8 mouse cellular contexts compared by ENCODE assay signal in the genomic region with DNA sequence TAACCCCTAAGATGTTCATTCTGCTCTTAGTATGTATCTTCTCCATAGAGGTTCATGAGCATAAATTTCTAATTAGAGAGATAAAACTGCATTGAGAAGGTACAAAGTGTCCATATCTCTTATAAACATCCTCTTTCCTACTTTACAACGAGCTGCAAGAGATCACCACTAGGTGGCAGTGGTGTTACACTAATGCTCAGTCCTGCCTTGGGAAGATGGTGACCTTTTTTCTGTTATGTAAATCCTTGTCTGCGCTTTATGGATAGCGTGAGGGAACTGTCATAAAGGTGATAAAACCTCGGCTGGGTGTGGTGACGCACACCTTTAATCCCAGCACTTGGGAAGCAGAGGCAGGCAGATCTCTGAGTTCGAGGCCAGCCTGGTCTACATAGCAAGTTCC.
DNase-seq lines count a peak whose midpoint lies in the region; ATAC-seq and TF ChIP-seq lines count a peak whose summit lies in the region.

No protein-coding gene starts in this region.

- no peaks in the 10 kb centered on the region for H3K27me3 ChIP-seq in kidney, postnatal 0 days (ENCODE audit: insufficient read depth, low read length)
- H3K27me3 ChIP-seq in liver, embryonic 11.5 days (replicated peaks; ENCODE audit: control insufficient read depth, insufficient read depth, low read length): no peaks in the 10 kb centered on the region
- H3K27me3 ChIP-seq in neural tube, embryonic 12.5 days (replicated peaks): no peaks in the 10 kb centered on the region
- H3K27me3 ChIP-seq in stomach, postnatal 0 days (ENCODE audit: control insufficient read depth, insufficient read depth, low read length): no peaks in the 10 kb centered on the region

- peak; percentile 97 for TF ChIP-seq CTCF in kidney, postnatal 0 days (IDR thresholded peaks at IDR 0.05; ENCODE audit: low read depth)
- TF ChIP-seq CTCF in stomach, postnatal 0 days (IDR thresholded peaks at IDR 0.05; ENCODE audit: low read depth): peak; percentile 99

- no peak overlapping the region for H3K9ac ChIP-seq in kidney, postnatal 0 days (ENCODE audit: low read depth, low read length)
- no peak overlapping the region for H3K9ac ChIP-seq in liver, embryonic 11.5 days (ENCODE audit: low read depth, low read length)
- H3K9ac ChIP-seq in neural tube, embryonic 12.5 days: no peak overlapping the region
- H3K9ac ChIP-seq in stomach, postnatal 0 days (ENCODE audit: low read length): no peak overlapping the region

- H3K4me2 ChIP-seq in kidney, postnatal 0 days (ENCODE audit: low read length): no peak overlapping the region
- H3K4me2 ChIP-seq in liver, embryonic 11.5 days: no peak overlapping the region
- no peak overlapping the region for H3K4me2 ChIP-seq in neural tube, embryonic 12.5 days (replicated peaks)
- H3K4me2 ChIP-seq in stomach, postnatal 0 days (replicated peaks; ENCODE audit: low read depth): no peak overlapping the region

- 21% methylated on average over 6 of the region's 6 CpGs for WGBS in kidney, postnatal 0 days
- 24% methylated on average over 6 of the region's 6 CpGs for WGBS in liver, embryonic 11.5 days
- WGBS in neural tube, embryonic 12.5 days: 23% methylated on average over 6 of the region's 6 CpGs
- 20% methylated on average over 6 of the region's 6 CpGs for WGBS in stomach, postnatal 0 days

- no peaks in the 10 kb centered on the region for H3K9me3 ChIP-seq in kidney, postnatal 0 days (replicated peaks; ENCODE audit: low read length)
- H3K9me3 ChIP-seq in liver, embryonic 11.5 days (ENCODE audit: control insufficient read depth, low read length): no peaks in the 10 kb centered on the region
- H3K9me3 ChIP-seq in neural tube, embryonic 12.5 days: no peaks in the 10 kb centered on the region
- no peaks in the 10 kb centered on the region for H3K9me3 ChIP-seq in stomach, postnatal 0 days (ENCODE audit: control insufficient read depth, low read length)

- no peaks in the 10 kb centered on the region for H3K4me1 ChIP-seq in kidney, postnatal 0 days (replicated peaks; ENCODE audit: insufficient read depth, low read length)
- H3K4me1 ChIP-seq in liver, embryonic 11.5 days (replicated peaks; ENCODE audit: control insufficient read depth, insufficient read depth, low read length): no peaks in the 10 kb centered on the region
- H3K4me1 ChIP-seq in neural tube, embryonic 12.5 days: no peaks in the 10 kb centered on the region
- H3K4me1 ChIP-seq in stomach, postnatal 0 days (replicated peaks; ENCODE audit: control insufficient read depth, insufficient read depth): no peaks in the 10 kb centered on the region

- ATAC-seq in granulocyte monocyte progenitor cell, adult 5-6 weeks (replicated peaks; ENCODE audit: poor library complexity, severe bottlenecking): peak; percentile 91
- no peak; the same call in 1 of the 2 replicates for ATAC-seq in kidney, postnatal 0 days (replicated peaks; ENCODE audit: low FRiP score, low read depth)
- no peak; the same call in 1 of the 2 replicates for ATAC-seq in liver, embryonic 11.5 days (replicated peaks; ENCODE audit: low FRiP score)
- ATAC-seq in neural tube, embryonic 12.5 days (ENCODE audit: low FRiP score, low read depth): peak; percentile 85
- ATAC-seq in stomach, postnatal 0 days (ENCODE audit: low FRiP score, low TSS enrichment): peak; percentile 59

- peak; percentile 82 to 84 for DNase-seq in B cell, adult 2 months
- peak; percentile 68 to 77 for DNase-seq in adrenal gland, adult 18-20 months (ENCODE audit: low spot score in 2 of 2)
- DNase-seq in embryo, embryonic 10.5 days (ENCODE audit: low spot score): peak; percentile 91
- DNase-seq in kidney, postnatal 0 days (ENCODE audit: low spot score): peak; percentile 94
- DNase-seq in liver, embryonic 11.5 days (ENCODE audit: low spot score): peak; percentile 46
- peak; percentile 70 for DNase-seq in stomach, postnatal 0 days (ENCODE audit: low spot score)

- no peak overlapping the region for H3K4me3 ChIP-seq in kidney, postnatal 0 days (replicated peaks; ENCODE audit: low read depth, low read length)
- no peak overlapping the region for H3K4me3 ChIP-seq in liver, embryonic 11.5 days (ENCODE audit: low read depth, low read length)
- H3K4me3 ChIP-seq in neural tube, embryonic 12.5 days: no peak overlapping the region
- no peak overlapping the region for H3K4me3 ChIP-seq in stomach, postnatal 0 days (ENCODE audit: low read depth, low read length)

- TF ChIP-seq EP300 in stomach, postnatal 0 days (optimal IDR thresholded peaks at IDR 0.05): no peak

- no peaks in the 10 kb centered on the region for H3K36me3 ChIP-seq in kidney, postnatal 0 days (ENCODE audit: insufficient read depth, low read length)
- no peaks in the 10 kb centered on the region for H3K36me3 ChIP-seq in liver, embryonic 11.5 days (ENCODE audit: control insufficient read depth, insufficient read depth, low read length)
- no peaks in the 10 kb centered on the region for H3K36me3 ChIP-seq in neural tube, embryonic 12.5 days
- H3K36me3 ChIP-seq in stomach, postnatal 0 days (ENCODE audit: control insufficient read depth, insufficient read depth, low read length): no peaks in the 10 kb centered on the region

- H3K27ac ChIP-seq in kidney, postnatal 0 days: no peak overlapping the region
- no peak overlapping the region for H3K27ac ChIP-seq in liver, embryonic 11.5 days (ENCODE audit: low read depth, low read length)
- H3K27ac ChIP-seq in neural tube, embryonic 12.5 days: no peak overlapping the region
- no peak overlapping the region for H3K27ac ChIP-seq in stomach, postnatal 0 days (replicated peaks)

Comparison
In these comparisons a context has a peak if more than half of its experiments do, and no peak if none do; other contexts are left out.
1. ATAC-seq: peak in granulocyte monocyte progenitor cell, adult 5-6 weeks (single experiment), neural tube, embryonic 12.5 days (single experiment) and stomach, postnatal 0 days (single experiment); none in kidney, postnatal 0 days (single experiment) and liver, embryonic 11.5 days (single experiment).
2. Peak in every context shown above with its lines, with median percentiles within 50 percentile points of each other: DNase-seq.